Mouse (Mus musculus): ENCODE data around the gene Gm9507.

DNA sequence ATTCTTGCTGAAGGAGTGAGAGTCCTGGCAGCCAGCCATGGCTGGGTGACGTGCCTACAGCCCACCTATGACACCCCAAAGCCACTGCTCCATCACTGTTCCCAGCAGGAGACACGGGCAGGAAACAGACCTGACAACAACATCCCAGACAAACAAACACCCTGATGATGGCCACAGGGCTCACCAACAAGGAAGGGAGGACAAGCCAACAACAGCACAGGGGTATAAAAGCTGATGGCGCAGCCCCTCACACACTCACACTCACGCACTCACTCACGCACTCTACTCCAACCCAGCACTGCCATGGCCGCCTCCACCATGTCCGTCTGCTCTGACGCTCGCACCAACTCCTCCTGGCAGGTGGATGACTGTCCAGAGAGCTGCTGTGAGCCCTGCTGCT, 40.9 kb upstream of the Gm9507 start, which contains the start of gene Gm10318:
- TF ChIP-seq CTCF (IDR thresholded peaks at IDR 0.05; ENCODE audit: extremely low read depth, insufficient read depth, low read length) (no peak), POLR2A (IDR thresholded peaks at IDR 0.05; ENCODE audit: extremely low read depth, insufficient read depth, low read length) (no peak)

Data from cortical plate, adult 2 months (tissue).